Mouse (Mus musculus): Measurements from ENCODE around the gene Atp6v1b1.
"Not testable (repeated sequence)": the region's sequence is repeated elsewhere in the genome, so short reads cannot be mapped to it uniquely, and the experiment has no call there.

Atp6v1b1 gene

DNA sequence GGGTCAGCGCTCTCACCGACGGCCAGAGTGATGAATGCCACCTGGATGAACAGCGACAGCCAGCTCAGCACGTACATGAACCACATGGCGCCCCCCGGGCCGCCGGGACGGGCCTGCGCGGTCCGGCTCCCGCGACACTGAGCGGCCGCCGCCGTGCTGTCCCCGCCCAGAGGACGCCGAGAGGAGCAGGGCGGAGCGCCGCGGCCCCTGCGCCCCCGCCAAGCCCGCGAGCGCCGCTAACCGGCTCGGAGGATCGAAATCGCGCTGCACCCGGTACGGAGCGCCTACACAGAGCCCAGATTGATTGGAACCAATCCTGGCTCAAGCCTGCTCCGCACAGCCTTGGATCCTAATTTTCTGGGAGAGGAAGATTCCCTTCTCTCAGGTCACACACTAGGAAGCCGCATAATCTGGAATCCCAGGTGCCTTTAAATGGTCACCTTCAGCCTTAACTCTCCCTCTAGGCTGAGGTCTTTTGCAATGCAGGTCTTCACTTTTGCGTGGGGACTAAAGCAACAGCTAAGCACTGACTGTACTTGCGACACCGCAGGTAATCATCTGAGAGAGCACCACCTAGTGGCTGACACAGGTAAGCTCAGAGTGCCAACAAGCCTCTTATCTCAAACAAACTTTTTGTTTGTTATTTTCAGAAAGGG, 33.0 kb downstream of the Atp6v1b1 start, which contains the start of gene Tex261:
TSS of gene Tex261 (minus strand) at position 176 of the 656 bp plus-strand sequence.
- peak; percentile 56 for DNase-seq (ENCODE audit: low spot score)

DNA sequence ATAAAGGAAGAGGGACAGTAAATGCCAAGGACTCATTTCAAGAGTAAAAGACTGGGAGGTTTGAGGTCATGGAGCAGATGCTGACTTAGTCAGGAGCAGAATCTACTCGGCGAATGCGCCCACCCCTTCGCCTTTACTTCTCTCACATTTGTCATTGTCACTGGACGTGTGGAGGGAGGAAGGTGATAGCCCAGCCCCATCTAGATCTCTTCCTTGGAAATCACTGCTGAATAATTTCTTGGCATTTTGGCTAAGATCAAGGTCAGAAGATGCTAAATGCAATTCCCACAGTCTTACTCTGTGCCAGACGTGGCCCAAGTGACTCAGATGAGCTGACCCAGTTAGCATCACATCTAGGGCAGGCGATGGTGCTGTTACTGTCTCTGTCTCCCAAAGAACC, 35.5 kb downstream of the Atp6v1b1 start:
- DNase-seq (ENCODE audit: low spot score): no peak

DNA sequence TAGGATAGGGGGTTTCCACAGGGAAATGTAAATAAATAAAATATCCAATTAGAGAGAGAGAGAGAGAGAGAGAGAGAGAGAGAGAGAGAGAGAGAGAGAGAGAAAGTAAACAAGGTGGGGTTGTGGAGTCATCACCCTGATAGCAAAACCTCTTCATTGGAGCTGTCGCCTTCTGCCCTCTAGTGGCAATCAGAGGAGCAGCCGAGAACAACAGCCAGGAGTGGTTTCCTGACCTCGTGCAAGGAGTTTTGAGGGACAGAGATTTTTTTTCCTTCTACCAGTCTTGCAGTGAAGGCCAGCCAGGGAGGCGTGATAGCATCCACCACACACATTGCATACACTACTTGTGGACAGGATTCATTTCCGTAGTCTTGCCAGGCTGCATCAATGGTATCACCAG, 36.2 kb downstream of the Atp6v1b1 start:
- DNase-seq (ENCODE audit: low spot score): no peak

DNA sequence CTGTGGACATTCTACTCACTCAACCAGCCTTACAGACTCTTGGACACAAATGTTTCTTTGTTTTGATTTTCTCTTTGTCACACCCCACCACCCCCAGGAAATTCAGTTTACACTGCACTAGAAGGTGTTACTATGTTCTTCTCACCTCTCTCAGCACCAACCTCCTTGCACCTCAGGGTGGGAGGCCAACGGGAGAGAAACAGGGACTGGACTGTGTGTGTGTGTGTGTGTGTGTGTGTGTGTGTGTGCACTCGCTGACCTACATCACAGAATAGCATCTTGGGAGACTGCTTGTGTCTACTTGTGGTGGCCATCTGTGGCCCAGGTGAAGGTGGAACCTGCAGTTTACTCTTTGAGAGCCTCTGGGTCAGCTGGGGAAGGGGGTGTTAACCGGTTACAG, 43.6 kb downstream of the Atp6v1b1 start:
- no peak for DNase-seq (ENCODE audit: low spot score)

DNA sequence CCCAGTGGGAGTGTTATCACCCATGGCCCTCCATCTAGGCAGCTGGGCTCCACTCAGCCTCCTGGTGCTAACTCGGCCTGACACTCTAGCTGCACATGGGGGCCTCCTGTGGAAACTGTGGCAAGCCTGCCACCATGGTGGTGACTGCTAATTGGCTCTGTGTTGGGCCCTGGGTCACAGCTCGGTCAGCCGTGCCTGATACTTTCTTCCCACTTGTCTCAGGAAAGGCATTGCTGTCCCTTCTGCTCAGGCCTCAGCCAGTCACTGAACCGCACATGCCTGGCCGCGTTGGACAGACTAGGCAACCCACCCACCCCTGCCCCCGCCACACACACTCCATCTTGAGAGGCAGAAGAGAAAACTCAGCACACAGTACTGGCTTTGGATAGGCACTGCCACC, 45.8 kb downstream of the Atp6v1b1 start:
- no peak for DNase-seq (ENCODE audit: low spot score)

DNA sequence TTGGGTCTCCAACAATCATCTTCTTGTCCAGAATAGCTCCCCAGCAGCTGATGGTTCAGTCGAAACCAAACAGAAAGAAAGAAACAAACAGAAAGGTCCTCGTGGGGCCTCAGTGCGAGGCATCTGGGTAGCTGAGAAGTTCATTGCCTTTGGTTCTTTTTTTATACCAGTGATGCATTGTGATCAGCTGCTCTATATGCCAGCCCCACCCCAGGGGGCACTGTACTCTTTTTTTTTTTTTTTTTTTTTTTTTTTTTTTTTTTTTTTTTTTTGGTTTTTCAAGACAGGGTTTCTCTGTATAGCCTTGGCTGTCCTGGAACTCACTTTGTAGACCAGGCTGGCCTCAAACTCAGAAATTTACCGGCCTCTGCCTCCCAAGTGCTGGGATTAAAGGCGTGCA, 47.7 kb downstream of the Atp6v1b1 start:
- not testable (repeated sequence) for DNase-seq (ENCODE audit: low spot score)

DNA sequence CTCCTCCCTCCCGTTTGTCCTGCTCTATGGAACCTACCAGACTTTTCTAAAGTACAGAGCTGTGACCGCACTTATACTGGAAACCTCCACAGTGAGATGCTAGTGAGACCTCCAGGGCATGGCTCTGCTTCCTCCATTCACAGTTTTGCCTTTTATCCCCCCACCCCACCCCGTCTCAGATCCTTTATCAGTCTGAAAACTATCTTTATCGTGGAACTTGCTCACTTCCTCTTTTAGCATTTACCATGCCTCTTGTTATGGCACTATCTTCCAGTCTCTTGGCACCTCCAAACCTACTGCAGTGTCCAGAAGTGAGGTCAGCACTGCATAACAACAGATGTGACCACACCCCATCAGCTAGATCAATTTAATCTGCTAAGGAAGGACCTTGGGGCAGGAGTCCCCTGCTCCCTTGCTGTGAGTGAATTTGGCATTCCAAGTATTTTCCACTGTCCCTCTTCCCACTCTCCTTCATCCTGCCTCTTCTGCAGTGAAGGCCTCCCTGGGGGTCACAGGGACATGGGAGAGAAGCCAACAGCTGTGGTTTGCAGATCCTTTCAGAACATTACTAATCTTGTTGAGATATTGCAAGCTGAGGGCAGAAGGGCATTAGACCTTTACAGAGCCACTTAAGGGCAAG, 48.6 kb downstream of the Atp6v1b1 start:
- DNase-seq (ENCODE audit: low spot score): no peak

DNA sequence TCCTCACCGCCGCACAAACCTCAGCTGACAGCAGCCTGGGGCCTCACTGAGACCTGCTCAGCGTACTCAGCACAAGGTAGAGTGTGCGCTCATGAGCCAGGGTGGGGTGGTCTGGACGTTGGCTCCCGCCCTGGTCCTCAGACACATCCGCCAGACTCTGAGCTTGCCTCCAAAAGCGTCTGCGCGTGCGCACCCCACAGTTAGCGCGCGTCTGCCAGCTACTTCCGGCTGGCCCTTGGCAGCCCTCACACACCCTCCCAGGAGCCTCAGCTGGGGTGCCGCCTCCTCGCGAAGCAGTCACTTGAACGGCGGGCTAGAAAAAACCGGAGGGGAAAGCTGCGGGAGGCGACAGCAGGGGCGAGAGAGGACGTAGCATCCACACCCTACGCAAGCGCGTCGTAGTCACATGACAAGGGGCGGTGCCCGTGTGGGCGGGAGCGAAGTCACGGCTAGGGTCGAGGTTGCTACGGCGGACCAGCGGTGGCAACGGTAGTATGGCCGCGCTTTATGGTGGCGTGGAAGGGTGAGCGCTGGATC, 52.0 kb downstream of the Atp6v1b1 start, which contains the start of gene Nagk:
TSS of gene Nagk (plus strand) at position 223 of the 537 bp plus-strand sequence.
- DNase-seq (ENCODE audit: low spot score): peak; percentile 81

DNA sequence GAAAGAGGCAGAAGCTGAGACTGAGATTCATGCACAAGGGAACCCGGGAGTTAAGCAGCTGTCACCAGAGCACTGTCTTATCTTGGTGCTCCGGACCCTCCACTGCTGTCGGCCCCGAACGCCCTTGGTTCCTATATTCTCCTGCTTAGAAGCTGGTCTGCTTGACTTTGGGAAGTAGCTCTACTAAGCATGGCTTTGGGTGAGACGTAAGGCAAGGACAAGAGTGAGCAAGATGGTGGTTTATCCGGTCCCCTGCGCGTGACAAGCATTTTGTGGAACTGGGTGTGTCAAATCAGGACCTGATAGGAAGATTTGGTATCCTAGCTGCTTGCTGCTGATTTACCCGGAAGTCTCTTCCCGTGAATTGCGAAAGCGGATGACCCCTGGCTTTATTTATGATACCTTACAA, 52.7 kb downstream of the Atp6v1b1 start:
- no peak for DNase-seq (ENCODE audit: low spot score)

DNA sequence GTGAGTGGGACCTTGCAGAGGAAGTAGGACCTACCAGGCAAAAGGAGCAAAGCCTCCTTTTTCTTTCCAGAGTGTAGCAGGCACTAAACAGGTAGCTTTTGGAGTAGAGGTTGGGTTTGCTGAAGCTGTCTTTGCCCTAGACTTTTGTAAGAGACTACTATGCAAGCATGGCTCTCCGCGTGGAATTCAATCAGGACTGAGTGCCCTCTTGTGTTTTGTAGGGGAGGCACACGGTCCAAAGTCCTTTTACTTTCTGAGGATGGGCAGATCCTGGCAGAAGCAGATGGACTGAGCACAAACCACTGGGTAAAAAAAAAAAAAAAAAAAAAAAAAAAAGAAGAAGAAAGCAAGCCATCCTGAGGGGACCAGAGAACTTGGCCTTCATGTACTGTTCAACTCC, 53.9 kb downstream of the Atp6v1b1 start:
- DNase-seq (ENCODE audit: low spot score): no peak

DNA sequence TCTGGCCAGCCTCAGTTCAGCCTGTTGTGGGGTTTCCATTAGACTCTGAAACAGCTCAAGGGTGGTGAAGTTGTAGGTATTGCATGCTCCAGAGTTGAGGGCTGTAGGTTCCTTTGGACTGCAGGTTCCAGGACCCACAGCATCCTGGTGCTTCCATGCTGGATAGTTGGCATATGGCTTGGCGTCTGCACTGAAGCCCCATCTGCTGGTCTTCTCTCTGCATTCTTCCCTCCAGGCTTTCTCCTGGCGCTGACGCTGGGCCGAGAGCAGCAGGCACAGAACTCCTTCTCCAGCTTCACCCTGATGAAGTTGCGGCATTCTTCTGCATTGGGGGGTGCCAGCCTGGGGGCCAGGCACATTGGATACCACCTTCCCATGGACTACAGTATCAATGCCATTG, 59.2 kb downstream of the Atp6v1b1 start:
- DNase-seq (ENCODE audit: low spot score): no peak

DNA sequence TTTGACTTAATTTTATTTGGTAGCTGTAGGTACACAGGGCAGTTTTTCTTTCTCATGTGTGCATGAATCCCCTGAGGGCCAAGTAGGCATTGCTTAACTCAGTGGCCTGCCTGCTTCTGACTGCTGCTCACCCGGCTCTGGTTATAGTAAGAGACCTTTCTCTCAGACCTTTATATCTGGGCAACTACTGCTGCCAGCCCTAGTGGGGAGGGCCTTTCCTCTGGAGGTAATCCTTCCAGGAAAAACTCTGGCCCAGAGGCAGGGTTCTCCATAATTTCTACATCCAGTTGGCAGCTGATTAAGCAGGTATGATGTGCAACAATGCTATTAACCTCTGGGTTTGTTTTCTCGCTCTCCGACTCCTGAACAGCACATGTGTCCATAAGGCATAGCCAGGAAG, 60.1 kb downstream of the Atp6v1b1 start:
- no peak for DNase-seq (ENCODE audit: low spot score)
